Mouse (Mus musculus): ENCODE measurements at regions not wholly inside any gene's neighbourhood (a gene's known extent, or its start where the extent isn't known, plus 50 kb on each side); places are given as distances from the start of the nearest gene placed in this dataset.

- DNase-seq (ENCODE audit: low spot score) (no peak), ATAC-seq (ENCODE audit: insufficient read depth, low read depth) (no peak)
- no peak for TF ChIP-seq CTCF (IDR thresholded peaks at IDR 0.05; ENCODE audit: low read depth)
- TF ChIP-seq EP300 (IDR thresholded peaks at IDR 0.05; ENCODE audit: low read depth): no peak
- no peaks in the 10 kb centered on the region for H3K36me3 ChIP-seq (replicated peaks; ENCODE audit: control insufficient read depth, insufficient read depth, low read length)
- no peaks in the 10 kb centered on the region for H3K27me3 ChIP-seq (ENCODE audit: control insufficient read depth, insufficient read depth, low read length)
- H3K4me1 ChIP-seq (ENCODE audit: control insufficient read depth, insufficient read depth): no peaks in the 10 kb centered on the region
- H3K9me3 ChIP-seq (replicated peaks; ENCODE audit: control insufficient read depth, low read length): no peaks in the 10 kb centered on the region
- WGBS: 28% methylated on average over 3 of the region's 3 CpGs
- H3K9ac ChIP-seq (replicated peaks; ENCODE audit: low read depth, low read length): no peak overlapping the region
- no peak overlapping the region for H3K4me3 ChIP-seq (ENCODE audit: low read depth, low read length)
- no peak overlapping the region for H3K4me2 ChIP-seq (ENCODE audit: low read depth, low read length)
- H3K27ac ChIP-seq (ENCODE audit: low read depth): no peak overlapping the region
These were observed 648.5 kb downstream of the Bcl11a start for GRCm38 (mm10) chr11:24726331-24726730.

- ATAC-seq (ENCODE audit: insufficient read depth, low read depth): no peak
- no peak for TF ChIP-seq EP300 (IDR thresholded peaks at IDR 0.05; ENCODE audit: low read depth)
- no peak for TF ChIP-seq CTCF (IDR thresholded peaks at IDR 0.05; ENCODE audit: low read depth)
- Histone ChIP-seq H3K27ac (ENCODE audit: low read depth) (no peak overlapping the region), H3K4me1 (ENCODE audit: control insufficient read depth, insufficient read depth) (no peaks in the 10 kb centered on the region), H3K9ac (replicated peaks; ENCODE audit: low read depth, low read length) (no peak overlapping the region), H3K36me3 (replicated peaks; ENCODE audit: control insufficient read depth, insufficient read depth, low read length) (no peaks in the 10 kb centered on the region), H3K27me3 (ENCODE audit: control insufficient read depth, insufficient read depth, low read length) (no peaks in the 10 kb centered on the region), H3K4me2 (ENCODE audit: low read depth, low read length) (no peak overlapping the region), H3K9me3 (replicated peaks; ENCODE audit: control insufficient read depth, low read length) (no peaks in the 10 kb centered on the region), H3K4me3 (ENCODE audit: low read depth, low read length) (no peak overlapping the region)
- 33% methylated on average over 1 of the region's 1 CpGs for WGBS
- no peak for DNase-seq (ENCODE audit: low spot score)
These were observed 649.5 kb downstream of the Bcl11a start for GRCm38 (mm10) chr11:24727404-24727803.

- WGBS: 8% methylated on average over 1 of the region's 1 CpGs
These were observed 653.6 kb downstream of the Bcl11a start for GRCm38 (mm10) chr11:24731431-24731830.

GRCm38 (mm10) chr11:24739710-24740255 lies 661.9 kb downstream of the Bcl11a start:
- ATAC-seq (ENCODE audit: insufficient read depth, low read depth): no peak
- DNase-seq (ENCODE audit: low spot score): no peak
- Histone ChIP-seq H3K9me3 (replicated peaks; ENCODE audit: control insufficient read depth, low read length) (no peaks in the 10 kb centered on the region), H3K36me3 (replicated peaks; ENCODE audit: control insufficient read depth, insufficient read depth, low read length) (no peaks in the 10 kb centered on the region), H3K4me3 (ENCODE audit: low read depth, low read length) (peak overlapping the region; percentile 28), H3K4me1 (ENCODE audit: control insufficient read depth, insufficient read depth) (no peaks in the 10 kb centered on the region), H3K9ac (replicated peaks; ENCODE audit: low read depth, low read length) (no peak overlapping the region), H3K4me2 (ENCODE audit: low read depth, low read length) (peak overlapping the region; percentile 58), H3K27ac (ENCODE audit: low read depth) (no peak overlapping the region), H3K27me3 (ENCODE audit: control insufficient read depth, insufficient read depth, low read length) (no peaks in the 10 kb centered on the region)
- 8% methylated on average over 14 of the region's 14 CpGs for WGBS
- TF ChIP-seq CTCF (IDR thresholded peaks at IDR 0.05; ENCODE audit: low read depth): no peak
- no peak for TF ChIP-seq EP300 (IDR thresholded peaks at IDR 0.05; ENCODE audit: low read depth)

More at GRCm38 (mm10) chr11:24731431-24731830, 653.6 kb downstream of the Bcl11a start:
- TF ChIP-seq CTCF (IDR thresholded peaks at IDR 0.05; ENCODE audit: low read depth) (no peak), EP300 (IDR thresholded peaks at IDR 0.05; ENCODE audit: low read depth) (no peak)
- Histone ChIP-seq H3K4me1 (ENCODE audit: control insufficient read depth, insufficient read depth) (no peaks in the 10 kb centered on the region), H3K4me3 (ENCODE audit: low read depth, low read length) (no peak overlapping the region), H3K27ac (ENCODE audit: low read depth) (no peak overlapping the region), H3K27me3 (ENCODE audit: control insufficient read depth, insufficient read depth, low read length) (no peaks in the 10 kb centered on the region), H3K9me3 (replicated peaks; ENCODE audit: control insufficient read depth, low read length) (no peaks in the 10 kb centered on the region), H3K4me2 (ENCODE audit: low read depth, low read length) (no peak overlapping the region), H3K36me3 (replicated peaks; ENCODE audit: control insufficient read depth, insufficient read depth, low read length) (no peaks in the 10 kb centered on the region), H3K9ac (replicated peaks; ENCODE audit: low read depth, low read length) (no peak overlapping the region)
- no peak for DNase-seq (ENCODE audit: low spot score)
- ATAC-seq (ENCODE audit: insufficient read depth, low read depth): no peak

GRCm38 (mm10) chr11:24740466-24740865 lies 662.6 kb downstream of the Bcl11a start:
- H3K4me2 ChIP-seq (ENCODE audit: low read depth, low read length): no peak overlapping the region
- H3K36me3 ChIP-seq (replicated peaks; ENCODE audit: control insufficient read depth, insufficient read depth, low read length): no peaks in the 10 kb centered on the region
- no peak overlapping the region for H3K27ac ChIP-seq (ENCODE audit: low read depth)
- DNase-seq (ENCODE audit: low spot score): no peak
- H3K9me3 ChIP-seq (replicated peaks; ENCODE audit: control insufficient read depth, low read length): no peaks in the 10 kb centered on the region
- no peak overlapping the region for H3K4me3 ChIP-seq (ENCODE audit: low read depth, low read length)
- ATAC-seq (ENCODE audit: insufficient read depth, low read depth): no peak
- H3K27me3 ChIP-seq (ENCODE audit: control insufficient read depth, insufficient read depth, low read length): no peaks in the 10 kb centered on the region
- no peaks in the 10 kb centered on the region for H3K4me1 ChIP-seq (ENCODE audit: control insufficient read depth, insufficient read depth)
- H3K9ac ChIP-seq (replicated peaks; ENCODE audit: low read depth, low read length): no peak overlapping the region
- WGBS: 86% methylated on average over 2 of the region's 2 CpGs
- TF ChIP-seq CTCF (IDR thresholded peaks at IDR 0.05; ENCODE audit: low read depth): no peak

GRCm38 (mm10) chr11:24742561-24742960 lies 664.7 kb downstream of the Bcl11a start:
- Histone ChIP-seq H3K4me1 (ENCODE audit: control insufficient read depth, insufficient read depth) (no peaks in the 10 kb centered on the region), H3K4me2 (ENCODE audit: low read depth, low read length) (no peak overlapping the region), H3K27ac (ENCODE audit: low read depth) (no peak overlapping the region), H3K9me3 (replicated peaks; ENCODE audit: control insufficient read depth, low read length) (no peaks in the 10 kb centered on the region), H3K4me3 (ENCODE audit: low read depth, low read length) (no peak overlapping the region), H3K9ac (replicated peaks; ENCODE audit: low read depth, low read length) (no peak overlapping the region), H3K27me3 (ENCODE audit: control insufficient read depth, insufficient read depth, low read length) (no peaks in the 10 kb centered on the region), H3K36me3 (replicated peaks; ENCODE audit: control insufficient read depth, insufficient read depth, low read length) (no peaks in the 10 kb centered on the region)
- no peak for ATAC-seq (ENCODE audit: insufficient read depth, low read depth)
- 70% methylated on average over 8 of the region's 8 CpGs for WGBS
- TF ChIP-seq EP300 (IDR thresholded peaks at IDR 0.05; ENCODE audit: low read depth): no peak
- no peak for TF ChIP-seq CTCF (IDR thresholded peaks at IDR 0.05; ENCODE audit: low read depth)
- no peak for DNase-seq (ENCODE audit: low spot score)
